Mouse (Mus musculus) forebrain, embryonic 12.5 days (tissue): ENCODE measurements around the gene Eps15l1. TPM values are rescaled to one million over a fixed set of nuclear protein-coding genes. Genes with fewer than 3 reads are reported as not detected.
A peak's percentile ranks its signal among the peaks of the same experiment; 100 is the strongest.

Source experiments
- ATAC-seq: fragments of 200-750 bp; cut with Nextera tagmentation; 2 replicates; pipeline ENCODE4 v1.8.0; 2017; ENCODE audit warnings: moderate TSS enrichment; ENCODE audit not compliant: low FRiP score
- H3K27ac ChIP-seq: fragments of 300-500 bp; sonication (generic); 2 replicates; pipeline ENCODE4 v1.5.1; 2016; ENCODE audit warnings: mild to moderate bottlenecking
- H3K27me3 ChIP-seq: fragments of 300-500 bp; sonication (generic); 2 replicates; pipeline ENCODE4 v1.6.1; 2016; ENCODE audit warnings: mild to moderate bottlenecking
- H3K36me3 ChIP-seq: fragments of 300-500 bp; sonication (generic); replicated peaks from 2 replicates; pipeline ENCODE4 v1.6.1; 2016; ENCODE audit warnings: mild to moderate bottlenecking
- H3K4me1 ChIP-seq: fragments of 300-500 bp; sonication (generic); 2 replicates; pipeline ENCODE4 v1.6.1; 2016
- H3K4me2 ChIP-seq: fragments of 300-500 bp; sonication (generic); 2 replicates; pipeline ENCODE4 v1.6.1; 2016; ENCODE audit warnings: mild to moderate bottlenecking, moderate library complexity
- H3K4me3 ChIP-seq: fragments of 300-500 bp; sonication (generic); replicated peaks from 2 replicates; pipeline ENCODE4 v1.5.1; 2016; ENCODE audit warnings: mild to moderate bottlenecking
- H3K9ac ChIP-seq: fragments of 300-500 bp; sonication (generic); 2 replicates; pipeline ENCODE4 v1.6.1; 2016; ENCODE audit warnings: mild to moderate bottlenecking
- H3K9me3 ChIP-seq: fragments of 300-500 bp; sonication (generic); 2 replicates; pipeline ENCODE4 v1.6.1; 2016
- WGBS: fragments of 180-500 bp; shearing (Covaris S2); methylation state at CpG from one replicate; pipeline ENCODE4 v1.1.7; 2016; 5-methylcytosine and 5-hydroxymethylcytosine counted together
- microRNA-seq: library from miRNA; unstranded; fragments of <30 nt; microRNA quantifications from one replicate; pipeline ENCODE4, GENCODE M21; 2017
- polyA plus RNA-seq: library from polyadenylated mRNA; unstranded; fragments of >200 nt; fragmentation: Nextera tagmentation; extraction: Ambion mirVana; gene quantifications from 2 replicates; pipeline ENCODE4 v1.2.1, GENCODE M21; 2016

The Eps15l1 gene
- polyA plus RNA-seq, 1 experiment from 2014 or later, result 74.3 TPM

GRCm38 (mm10) chr8:72293309-72293708 is 128.0 kb downstream of the Eps15l1 start:
- H3K36me3 ChIP-seq, result no peaks in the 10 kb centered on the region
- no peak overlapping the region for H3K4me2 ChIP-seq
- ATAC-seq, result no peak
- H3K4me3 ChIP-seq, result no peak overlapping the region
- H3K4me1 ChIP-seq, result no peaks in the 10 kb centered on the region
- no peaks in the 10 kb centered on the region for H3K27me3 ChIP-seq
- no peak overlapping the region for H3K9ac ChIP-seq
- no peaks in the 10 kb centered on the region for H3K9me3 ChIP-seq
- H3K27ac ChIP-seq, result no peak overlapping the region

GRCm38 (mm10) chr8:72291104-72291503 is 130.2 kb downstream of the Eps15l1 start:
- H3K27me3 ChIP-seq, result no peaks in the 10 kb centered on the region
- no peaks in the 10 kb centered on the region for H3K4me1 ChIP-seq
- H3K9me3 ChIP-seq, result no peaks in the 10 kb centered on the region
- no peaks in the 10 kb centered on the region for H3K36me3 ChIP-seq
- no peak overlapping the region for H3K9ac ChIP-seq
- no peak overlapping the region for H3K27ac ChIP-seq
- no peak overlapping the region for H3K4me3 ChIP-seq
- 80% methylated on average over 2 of the region's 2 CpGs for WGBS
- no peak for ATAC-seq
- H3K4me2 ChIP-seq, result no peak overlapping the region

Small RNA genes lying within 50 kb of the gene (microRNA-seq; reads per million reads assigned to microRNA genes)
- 2.4 reads per million, percentile 3 among the genes with 10 or more reads in this experiment for gene Mir7068

Other genes starting within 250 kb of the Eps15l1 start
- not detected in 2 replicates for gene Hsh2d, start 231.8 kb downstream of the Eps15l1 start, polyA plus RNA-seq
- gene Cib3, start 208.6 kb downstream of the Eps15l1 start, polyA plus RNA-seq, result not detected in 2 replicates
- not detected in 2 replicates for gene Gm11034, start 207.8 kb downstream of the Eps15l1 start, polyA plus RNA-seq
- gene Fam32a, start 201.7 kb downstream of the Eps15l1 start, polyA plus RNA-seq, result 78.2 and 87.0 TPM in 2 replicates
- 193 and 196 TPM in 2 replicates for gene Ap1m1, start 181.4 kb downstream of the Eps15l1 start, polyA plus RNA-seq
- gene Gm10282, start 116.2 kb downstream of the Eps15l1 start, polyA plus RNA-seq, result 34.4 and 36.6 TPM in 2 replicates
- gene Klf2, start 102.4 kb downstream of the Eps15l1 start, polyA plus RNA-seq, result 4.6 and 5.0 TPM in 2 replicates
- 1.1 and 1.6 TPM in 2 replicates for gene Calr3, start 22.4 kb upstream of the Eps15l1 start, polyA plus RNA-seq
- 16.7 and 16.9 TPM in 2 replicates for gene 1700030K09Rik, start 22.4 kb upstream of the Eps15l1 start, polyA plus RNA-seq
- gene Cherp, start 53.8 kb upstream of the Eps15l1 start, polyA plus RNA-seq, result 77.3 and 84.0 TPM in 2 replicates
- gene Slc35e1, start 71.2 kb upstream of the Eps15l1 start, polyA plus RNA-seq, result 16.4 and 21.2 TPM in 2 replicates
- 20.2 and 20.8 TPM in 2 replicates for gene Med26, start 126.8 kb upstream of the Eps15l1 start, polyA plus RNA-seq
- gene Smim7, start 149.6 kb upstream of the Eps15l1 start, polyA plus RNA-seq, result 108 and 123 TPM in 2 replicates
- 10.8 and 12.4 TPM in 2 replicates for gene Tmem38a, start 150.6 kb upstream of the Eps15l1 start, polyA plus RNA-seq
- gene Nwd1, start 225.3 kb upstream of the Eps15l1 start, polyA plus RNA-seq, result 0.29 and 0.81 TPM in 2 replicates